In genomic region chr17:48451753-48452444, GRCm38 (mm10) we compare ENCODE assay signal across 13 mouse cellular contexts. TPM values are rescaled to one million over a fixed set of nuclear protein-coding genes. Genes with fewer than 3 reads are reported as not detected.
DNase-seq lines count a peak whose midpoint lies in the region; ATAC-seq and TF ChIP-seq lines count a peak whose summit lies in the region.
"Had no signal": no experiment of that assay in that cellular context is flagged by ENCODE, and none has a peak within 500 bp of the region (broad histone marks: within the 10 kb centered on the region; RNA-seq: fewer than 3 reads in every experiment).

No protein-coding gene starts in this region.

- no peak overlapping the region for H3K9ac ChIP-seq in kidney, embryonic 14.5 days (ENCODE audit: low read depth, low read length)
- H3K9ac ChIP-seq in kidney, embryonic 16.5 days (replicated peaks; ENCODE audit: low read length) = no peak overlapping the region
- H3K9ac ChIP-seq in MEL (ENCODE audit: control insufficient read depth, low read depth, low read length, poor library complexity, severe bottlenecking) = peak overlapping the region; percentile 67
- peak overlapping the region; percentile 85 for H3K9ac ChIP-seq in liver, embryonic 13.5 days
- no peak overlapping the region; the same call in 1 of the 2 replicates for H3K9ac ChIP-seq in forebrain, embryonic 14.5 days (ENCODE audit: low read length)
- H3K9ac ChIP-seq: stomach, embryonic 15.5 days had no signal

- TF ChIP-seq POLR2A in MEL (IDR thresholded peaks at IDR 0.05; ENCODE audit: control insufficient read depth in 1 of 2, insufficient read depth in 1 of 2, low read depth in 1 of 2, low read length in 2 of 2, poor library complexity in 1 of 2) = no peak

- H3K4me1 ChIP-seq in kidney, embryonic 14.5 days (ENCODE audit: control insufficient read depth, insufficient read depth, low read length) = peaks cover 13% of the 10 kb centered on the region
- H3K4me1 ChIP-seq in kidney, embryonic 16.5 days (ENCODE audit: insufficient read depth, low read length) = peaks cover 5% of the 10 kb centered on the region; the same call in 1 of the 2 replicates
- H3K4me1 ChIP-seq in MEL (ENCODE audit: control insufficient read depth in 1 of 2, insufficient read depth in 2 of 2, low read length in 2 of 2) = peaks cover 2 to 43% of the 10 kb centered on the region in 2 experiments; a peak in 3 of 4 replicates
- peaks cover 18% of the 10 kb centered on the region; the same call in 1 of the 2 replicates for H3K4me1 ChIP-seq in embryonic facial prominence, embryonic 10.5 days
- peaks cover 86% of the 10 kb centered on the region for H3K4me1 ChIP-seq in liver, embryonic 13.5 days (replicated peaks)
- H3K4me1 ChIP-seq in forebrain, embryonic 14.5 days (ENCODE audit: control insufficient read depth, insufficient read depth, low read length) = peaks cover 4% of the 10 kb centered on the region; the same call in 1 of the 2 replicates

- no peak for TF ChIP-seq EP300 in MEL (IDR thresholded peaks at IDR 0.05; ENCODE audit: low read depth in 1 of 2, low read length in 2 of 2)

- no peak for TF ChIP-seq CTCF in MEL (IDR thresholded peaks at IDR 0.05 in 2 of 3, conservative IDR thresholded peaks at IDR 0.05 in 1 of 3; ENCODE audit: control insufficient read depth in 1 of 3, insufficient read depth in 1 of 3, low read depth in 2 of 3, low read length in 3 of 3, poor library complexity in 1 of 3, severe bottlenecking in 1 of 3)

- DNase-seq in MEL (ENCODE audit: low read depth, low spot score) = no peak
- no peak for DNase-seq in embryonic facial prominence, embryonic 10.5 days (ENCODE audit: low spot score)
- peak; percentile 27 for DNase-seq in liver, embryonic 13.5 days
- no peak for DNase-seq in thymus, postnatal 36 days
- no peak for DNase-seq in urinary bladder, postnatal 25 days (ENCODE audit: low spot score)
- no peak for DNase-seq in forebrain, embryonic 14.5 days (ENCODE audit: low spot score)
- DNase-seq: cerebellum, adult 11 months; lung, postnatal 14 days had no signal

- no peaks in the 10 kb centered on the region for H3K36me3 ChIP-seq in kidney, embryonic 14.5 days (ENCODE audit: control insufficient read depth, insufficient read depth, low read length)
- no peaks in the 10 kb centered on the region for H3K36me3 ChIP-seq in kidney, embryonic 16.5 days (ENCODE audit: insufficient read depth, low read length)
- peaks cover 0 to 21% of the 10 kb centered on the region in 2 experiments; a peak in 2 of 4 replicates for H3K36me3 ChIP-seq in MEL (ENCODE audit: control insufficient read depth in 1 of 2, insufficient read depth in 2 of 2, low read length in 2 of 2)
- no peaks in the 10 kb centered on the region for H3K36me3 ChIP-seq in embryonic facial prominence, embryonic 10.5 days (replicated peaks)
- peaks cover 22% of the 10 kb centered on the region for H3K36me3 ChIP-seq in liver, embryonic 13.5 days
- no peaks in the 10 kb centered on the region for H3K36me3 ChIP-seq in forebrain, embryonic 14.5 days (ENCODE audit: control insufficient read depth, insufficient read depth, low read length)
- H3K36me3 ChIP-seq: stomach, embryonic 15.5 days had no signal

- H3K4me2 ChIP-seq in kidney, embryonic 14.5 days (replicated peaks; ENCODE audit: low read depth, low read length) = no peak overlapping the region
- no peak overlapping the region for H3K4me2 ChIP-seq in kidney, embryonic 16.5 days (replicated peaks; ENCODE audit: low read depth, low read length)
- peak overlapping the region; percentile 65 for H3K4me2 ChIP-seq in liver, embryonic 13.5 days
- no peak overlapping the region for H3K4me2 ChIP-seq in forebrain, embryonic 14.5 days (ENCODE audit: low read length)
- H3K4me2 ChIP-seq: stomach, embryonic 15.5 days had no signal

- no peak overlapping the region for H3K4me3 ChIP-seq in kidney, embryonic 14.5 days (ENCODE audit: low read length)
- H3K4me3 ChIP-seq in kidney, embryonic 16.5 days (ENCODE audit: low read length) = no peak overlapping the region
- peak overlapping the region; percentile 69 to 71 for H3K4me3 ChIP-seq in MEL (ENCODE audit: control insufficient read depth in 1 of 2, insufficient read depth in 1 of 2, low read depth in 2 of 2, low read length in 2 of 2)
- H3K4me3 ChIP-seq in embryonic facial prominence, embryonic 10.5 days = no peak overlapping the region
- H3K4me3 ChIP-seq in liver, embryonic 13.5 days (replicated peaks) = peak overlapping the region; percentile 69
- no peak overlapping the region for H3K4me3 ChIP-seq in forebrain, embryonic 14.5 days (ENCODE audit: low read depth, low read length)
- H3K4me3 ChIP-seq: myocyte; stomach, embryonic 15.5 days had no signal

- WGBS in kidney, embryonic 14.5 days = 65% methylated on average over 9 of the region's 9 CpGs
- WGBS in kidney, embryonic 16.5 days = 68% methylated on average over 9 of the region's 9 CpGs
- 75% methylated on average over 9 of the region's 9 CpGs for WGBS in embryonic facial prominence, embryonic 10.5 days
- WGBS in liver, embryonic 13.5 days (ENCODE audit: insufficient replicate concordance) = 49% methylated on average over 9 of the region's 9 CpGs
- 67% methylated on average over 9 of the region's 9 CpGs for WGBS in forebrain, embryonic 14.5 days

- TF ChIP-seq RAD21 in MEL (IDR thresholded peaks at IDR 0.05; ENCODE audit: low read depth, low read length) = no peak

- H3K27ac ChIP-seq in kidney, embryonic 14.5 days (ENCODE audit: low read depth, low read length) = 0 out of 2 replicates have a peak overlapping the region, but pooled peaks have one; percentile 4
- no peak overlapping the region for H3K27ac ChIP-seq in kidney, embryonic 16.5 days (ENCODE audit: low read length)
- H3K27ac ChIP-seq in MEL (ENCODE audit: control insufficient read depth, low read depth, low read length) = peak overlapping the region; percentile 90
- H3K27ac ChIP-seq in embryonic facial prominence, embryonic 10.5 days (replicated peaks) = peak overlapping the region; percentile 30; the same call in 1 of the 2 replicates
- H3K27ac ChIP-seq in liver, embryonic 13.5 days = peak overlapping the region; percentile 99
- no peak overlapping the region for H3K27ac ChIP-seq in forebrain, embryonic 14.5 days (ENCODE audit: low read depth, low read length)
- H3K27ac ChIP-seq: stomach, embryonic 15.5 days had no signal

- H3K79me2 ChIP-seq in MEL (ENCODE audit: control insufficient read depth, insufficient read depth, low read length, poor library complexity) = no peaks in the 10 kb centered on the region; the same call in none of the 2 replicates

- H3K27me3 ChIP-seq in kidney, embryonic 14.5 days (ENCODE audit: control insufficient read depth, insufficient read depth, low read length) = no peaks in the 10 kb centered on the region
- no peaks in the 10 kb centered on the region for H3K27me3 ChIP-seq in kidney, embryonic 16.5 days (ENCODE audit: insufficient read depth, low read length)
- no peaks in the 10 kb centered on the region for H3K27me3 ChIP-seq in MEL (ENCODE audit: control insufficient read depth in 1 of 2, insufficient read depth in 2 of 2, low read length in 2 of 2)
- H3K27me3 ChIP-seq in embryonic facial prominence, embryonic 10.5 days (replicated peaks; ENCODE audit: low read depth, poor library complexity, severe bottlenecking) = no peaks in the 10 kb centered on the region
- H3K27me3 ChIP-seq in liver, embryonic 13.5 days = no peaks in the 10 kb centered on the region
- no peaks in the 10 kb centered on the region for H3K27me3 ChIP-seq in forebrain, embryonic 14.5 days (replicated peaks; ENCODE audit: control insufficient read depth, insufficient read depth, low read length)
- H3K27me3 ChIP-seq: stomach, embryonic 15.5 days had no signal

- ATAC-seq in kidney, embryonic 14.5 days (ENCODE audit: low FRiP score, low TSS enrichment) = no peak
- ATAC-seq in kidney, embryonic 16.5 days (ENCODE audit: low FRiP score, low TSS enrichment) = no peak
- peak; percentile 15; the same call in 1 of the 2 replicates for ATAC-seq in liver, embryonic 13.5 days (ENCODE audit: low read depth)
- no peak for ATAC-seq in forebrain, embryonic 14.5 days

- no peaks in the 10 kb centered on the region for H3K9me3 ChIP-seq in kidney, embryonic 14.5 days (ENCODE audit: control insufficient read depth, low read length)
- no peaks in the 10 kb centered on the region for H3K9me3 ChIP-seq in kidney, embryonic 16.5 days (ENCODE audit: low read length)
- no peaks in the 10 kb centered on the region for H3K9me3 ChIP-seq in MEL (replicated peaks; ENCODE audit: insufficient read depth, low read length)
- no peaks in the 10 kb centered on the region for H3K9me3 ChIP-seq in embryonic facial prominence, embryonic 10.5 days
- no peaks in the 10 kb centered on the region for H3K9me3 ChIP-seq in liver, embryonic 13.5 days (replicated peaks)
- H3K9me3 ChIP-seq in forebrain, embryonic 14.5 days (replicated peaks; ENCODE audit: control insufficient read depth, low read length) = no peaks in the 10 kb centered on the region
- H3K9me3 ChIP-seq: stomach, embryonic 15.5 days had no signal

RNA-seq across cellular contexts. Expression of gene Tspo2, which starts 0.6 kb away (rescaled TPM):
- 1.9 TPM in 2 replicates for polyA plus RNA-seq in kidney, embryonic 14.5 days (2014; fragmentation: Nextera tagmentation; extraction: Ambion mirVana)
- 1.7 and 2.0 TPM in 2 replicates for polyA plus RNA-seq in kidney, embryonic 16.5 days (2015; fragmentation: Nextera tagmentation; extraction: Ambion mirVana)
- 3.7 and 4.9 TPM in 2 replicates for total RNA-seq in MEL (2012; rRNA removed)
- 10 to 100 TPM in 1 of 2 experiments, not detected in 1; 14.6 TPM for polyA plus RNA-seq in MEL (2012; ENCODE audit: insufficient read depth in 1 of 2, insufficient read length in 2 of 2, low read depth in 1 of 2, low replicate concordance in 2 of 2, missing spikeins in 1 of 2)
- 0.24 and 0.45 TPM in 2 replicates for polyA plus RNA-seq in embryonic facial prominence, embryonic 10.5 days (2016; fragmentation: Nextera tagmentation; extraction: Ambion mirVana)
- 134 and 152 TPM in 2 replicates for polyA plus RNA-seq in liver, embryonic 13.5 days (2015; fragmentation: Nextera tagmentation; extraction: Ambion mirVana)
- 1.6 and 2.6 TPM in 2 replicates for polyA plus RNA-seq in forebrain, embryonic 14.5 days (2014; fragmentation: Nextera tagmentation; extraction: Ambion mirVana)
- total RNA-seq: CH12.LX had no signal
- polyA plus RNA-seq: myocyte had no signal

RNA-seq across cellular contexts. Expression of gene Unc5cl, which starts 2.8 kb away (rescaled TPM):
- polyA plus RNA-seq in kidney, embryonic 14.5 days (2014; fragmentation: Nextera tagmentation; extraction: Ambion mirVana) = 3.5 and 4.7 TPM in 2 replicates
- 8.3 and 8.8 TPM in 2 replicates for polyA plus RNA-seq in kidney, embryonic 16.5 days (2015; fragmentation: Nextera tagmentation; extraction: Ambion mirVana)
- total RNA-seq in MEL (2012; rRNA removed) = 3.8 and 4.7 TPM in 2 replicates
- polyA plus RNA-seq in MEL (2012; ENCODE audit: insufficient read depth in 1 of 2, insufficient read length in 2 of 2, low read depth in 1 of 2, low replicate concordance in 2 of 2, missing spikeins in 1 of 2) = 1 to 10 TPM in 1 of 2 experiments, not detected in 1; 7.7 TPM
- polyA plus RNA-seq in embryonic facial prominence, embryonic 10.5 days (2016; fragmentation: Nextera tagmentation; extraction: Ambion mirVana) = 0.20 and 0.51 TPM in 2 replicates
- 3.5 and 4.4 TPM in 2 replicates for polyA plus RNA-seq in liver, embryonic 13.5 days (2015; fragmentation: Nextera tagmentation; extraction: Ambion mirVana)
- polyA plus RNA-seq in forebrain, embryonic 14.5 days (2014; fragmentation: Nextera tagmentation; extraction: Ambion mirVana) = 0.17 and 0.50 TPM in 2 replicates
- polyA plus RNA-seq: myocyte had no signal

RNA-seq across cellular contexts. Expression of gene Apobec2, which starts 19.2 kb away (rescaled TPM):
- 0.69 and 0.89 TPM in 2 replicates for polyA plus RNA-seq in kidney, embryonic 14.5 days (2014; fragmentation: Nextera tagmentation; extraction: Ambion mirVana)
- polyA plus RNA-seq in kidney, embryonic 16.5 days (2015; fragmentation: Nextera tagmentation; extraction: Ambion mirVana) = 2.6 and 2.7 TPM in 2 replicates
- 0.19 and 0.23 TPM in 2 replicates for total RNA-seq in MEL (2012; rRNA removed)
- polyA plus RNA-seq in MEL (2012; ENCODE audit: insufficient read depth in 1 of 2, insufficient read length in 2 of 2, low read depth in 1 of 2, low replicate concordance in 2 of 2, missing spikeins in 1 of 2) = under 1 TPM in 1 of 2 experiments, not detected in 1; 0.42 TPM
- 0.61 and 1.2 TPM in 2 replicates for polyA plus RNA-seq in embryonic facial prominence, embryonic 10.5 days (2016; fragmentation: Nextera tagmentation; extraction: Ambion mirVana)
- 1.2 TPM in 2 replicates for polyA plus RNA-seq in liver, embryonic 13.5 days (2015; fragmentation: Nextera tagmentation; extraction: Ambion mirVana)
- 0.24 and 0.46 TPM in 2 replicates for polyA plus RNA-seq in forebrain, embryonic 14.5 days (2014; fragmentation: Nextera tagmentation; extraction: Ambion mirVana)

RNA-seq across cellular contexts. Expression of gene Oard1, which starts 42.1 kb away (rescaled TPM):
- polyA plus RNA-seq in kidney, embryonic 14.5 days (2014; fragmentation: Nextera tagmentation; extraction: Ambion mirVana) = 82.5 and 101 TPM in 2 replicates
- polyA plus RNA-seq in kidney, embryonic 16.5 days (2015; fragmentation: Nextera tagmentation; extraction: Ambion mirVana) = 70.2 and 77.9 TPM in 2 replicates
- 21.2 and 21.5 TPM in 2 replicates for total RNA-seq in MEL (2012; rRNA removed)
- polyA plus RNA-seq in MEL (2012; ENCODE audit: insufficient read depth in 1 of 2, insufficient read length in 2 of 2, low read depth in 1 of 2, low replicate concordance in 2 of 2, missing spikeins in 1 of 2) = 10 to 100 TPM in 1 of 2 experiments, not detected in 1; 24.4 TPM
- 87.8 and 89.5 TPM in 2 replicates for polyA plus RNA-seq in embryonic facial prominence, embryonic 10.5 days (2016; fragmentation: Nextera tagmentation; extraction: Ambion mirVana)
- 58.9 and 61.8 TPM in 2 replicates for polyA plus RNA-seq in liver, embryonic 13.5 days (2015; fragmentation: Nextera tagmentation; extraction: Ambion mirVana)
- polyA plus RNA-seq in forebrain, embryonic 14.5 days (2014; fragmentation: Nextera tagmentation; extraction: Ambion mirVana) = 59.2 and 73.6 TPM in 2 replicates

RNA-seq across cellular contexts. Expression of gene Nfya, which starts 42.2 kb away (rescaled TPM):
- 16.4 and 26.7 TPM in 2 replicates for polyA plus RNA-seq in kidney, embryonic 14.5 days (2014; fragmentation: Nextera tagmentation; extraction: Ambion mirVana)
- 16.6 and 18.9 TPM in 2 replicates for polyA plus RNA-seq in kidney, embryonic 16.5 days (2015; fragmentation: Nextera tagmentation; extraction: Ambion mirVana)
- total RNA-seq in MEL (2012; rRNA removed) = 48.1 and 56.9 TPM in 2 replicates
- 10 to 100 TPM in 1 of 2 experiments, not detected in 1; 97.8 TPM for polyA plus RNA-seq in MEL (2012; ENCODE audit: insufficient read depth in 1 of 2, insufficient read length in 2 of 2, low read depth in 1 of 2, low replicate concordance in 2 of 2, missing spikeins in 1 of 2)
- polyA plus RNA-seq in embryonic facial prominence, embryonic 10.5 days (2016; fragmentation: Nextera tagmentation; extraction: Ambion mirVana) = 25.4 and 26.6 TPM in 2 replicates
- 7.2 and 9.7 TPM in 2 replicates for polyA plus RNA-seq in liver, embryonic 13.5 days (2015; fragmentation: Nextera tagmentation; extraction: Ambion mirVana)
- 20.7 and 23.2 TPM in 2 replicates for polyA plus RNA-seq in forebrain, embryonic 14.5 days (2014; fragmentation: Nextera tagmentation; extraction: Ambion mirVana)

Comparison
In these comparisons a context has a peak if more than half of its experiments do, and no peak if none do; other contexts are left out.
1. H3K27ac ChIP-seq: peak in kidney, embryonic 14.5 days (single experiment), MEL (single experiment), embryonic facial prominence, embryonic 10.5 days (single experiment) and liver, embryonic 13.5 days (single experiment); none in kidney, embryonic 16.5 days (single experiment) and forebrain, embryonic 14.5 days (single experiment).
2. H3K4me3 ChIP-seq: peak in MEL (2 of 2) and liver, embryonic 13.5 days (single experiment); none in kidney, embryonic 14.5 days (single experiment), kidney, embryonic 16.5 days (single experiment), embryonic facial prominence, embryonic 10.5 days (single experiment) and forebrain, embryonic 14.5 days (single experiment).
3. H3K9ac ChIP-seq: peak in MEL (single experiment) and liver, embryonic 13.5 days (single experiment); none in kidney, embryonic 14.5 days (single experiment), kidney, embryonic 16.5 days (single experiment) and forebrain, embryonic 14.5 days (single experiment).